Mouse (Mus musculus): ENCODE measurements around the gene Cerkl.

GRCm38 (mm10) chr2:79442906-79443305 is 13.7 kb downstream of the Cerkl start:
- TF ChIP-seq CTCF (IDR thresholded peaks at IDR 0.05): no peak
- TF ChIP-seq EP300 (IDR thresholded peaks at IDR 0.05): no peak

All from lung, postnatal 0 days (tissue).